Mouse (Mus musculus): ENCODE results near the gene Nfasc.

- TF ChIP-seq POLR2A (IDR thresholded peaks at IDR 0.05; ENCODE audit: low read depth, low read length) (no peak), CTCF (IDR thresholded peaks at IDR 0.05; ENCODE audit: borderline replicate concordance, insufficient read depth, low read length) (no peak)
Measured at GRCm38 (mm10) chr1:132765887-132766651, 24.5 kb upstream of the Nfasc start.
